Comparison of ENCODE assay signal across 9 mouse cellular contexts in the genomic region with DNA sequence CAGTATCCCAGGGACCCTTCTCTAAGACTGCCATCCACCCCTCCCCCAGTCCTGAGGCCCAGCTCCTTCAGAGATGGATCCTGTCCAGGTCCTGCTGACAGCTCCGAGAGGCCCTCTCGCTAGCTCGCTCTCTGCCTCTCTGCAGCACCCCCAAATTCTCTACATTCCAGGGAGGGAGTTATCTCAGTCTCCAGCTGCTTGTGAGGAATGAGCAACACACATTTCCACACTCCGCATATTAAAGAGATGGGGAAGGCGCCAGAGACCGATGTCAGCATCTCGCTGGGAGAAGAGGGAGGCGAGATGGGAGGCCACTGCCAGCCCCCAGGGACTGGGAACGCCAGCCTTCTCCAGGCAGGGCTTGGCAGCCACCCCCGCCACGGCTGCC. TPM values are rescaled to one million over a fixed set of nuclear protein-coding genes. Genes with fewer than 3 reads are reported as not detected.
A peak's percentile ranks its signal among the peaks of the same experiment; 100 is the strongest.
DNase-seq lines count a peak whose midpoint lies in the region; ATAC-seq lines count a peak whose summit lies in the region.
"Had no signal": no experiment of that assay in that cellular context is flagged by ENCODE, and none has a peak within 500 bp of the region (broad histone marks: within the 10 kb centered on the region; RNA-seq: fewer than 3 reads in every experiment).

No protein-coding gene starts in this region.

- peak overlapping the region; percentile 48 for H3K4me2 ChIP-seq in heart, embryonic 11.5 days
- H3K4me2 ChIP-seq in midbrain, embryonic 12.5 days (replicated peaks): peak overlapping the region; percentile 11; the same call in 1 of the 2 replicates

- peak; percentile 80 for ATAC-seq in heart, embryonic 11.5 days (replicated peaks; ENCODE audit: insufficient number of reproducible peaks, low FRiP score, low TSS enrichment)
- 0 out of 2 replicates have a peak, but pooled peaks have one; percentile 30 for ATAC-seq in midbrain, embryonic 12.5 days (ENCODE audit: low FRiP score, low read depth)
- ATAC-seq in megakaryocyte, adult 5-6 weeks (ENCODE audit: poor library complexity, severe bottlenecking): no peak

- no peak overlapping the region for H3K4me3 ChIP-seq in heart, embryonic 11.5 days (ENCODE audit: low read depth, low read length)
- no peak overlapping the region for H3K4me3 ChIP-seq in midbrain, embryonic 12.5 days

- H3K27me3 ChIP-seq in heart, embryonic 11.5 days (ENCODE audit: control insufficient read depth, insufficient read depth, low read length): 0 out of 2 replicates have a peak, but pooled peaks cover 2% of the 10 kb centered on the region
- 0 out of 2 replicates have a peak, but pooled peaks cover 13% of the 10 kb centered on the region for H3K27me3 ChIP-seq in midbrain, embryonic 12.5 days

- H3K4me1 ChIP-seq in heart, embryonic 11.5 days (ENCODE audit: control insufficient read depth, insufficient read depth, low read length): peaks cover 30% of the 10 kb centered on the region
- peaks cover 15% of the 10 kb centered on the region for H3K4me1 ChIP-seq in midbrain, embryonic 12.5 days

- peak; percentile 46 for DNase-seq in ovary, postnatal 36 days (ENCODE audit: low spot score)
- DNase-seq in ovary, adult 18-20 months (ENCODE audit: low spot score): no peak
- DNase-seq in kidney, postnatal 10 days: peak; percentile 71
- no peak for DNase-seq in layer of hippocampus, adult 11-12 months (ENCODE audit: low spot score)
- DNase-seq in thymus, postnatal 25 days: no peak

- peak overlapping the region; percentile 43; the same call in 1 of the 2 replicates for H3K9ac ChIP-seq in heart, embryonic 11.5 days (ENCODE audit: low read depth, low read length)
- peak overlapping the region; percentile 28; the same call in 1 of the 2 replicates for H3K9ac ChIP-seq in midbrain, embryonic 12.5 days (replicated peaks)

- H3K27ac ChIP-seq in heart, embryonic 11.5 days (ENCODE audit: low read depth, low read length): peak overlapping the region; percentile 94
- H3K27ac ChIP-seq in midbrain, embryonic 12.5 days (replicated peaks): no peak overlapping the region; the same call in 1 of the 2 replicates

- H3K36me3 ChIP-seq in heart, embryonic 11.5 days (ENCODE audit: control insufficient read depth, insufficient read depth, low read length): no peaks in the 10 kb centered on the region
- no peaks in the 10 kb centered on the region for H3K36me3 ChIP-seq in midbrain, embryonic 12.5 days

- H3K9me3 ChIP-seq in heart, embryonic 11.5 days (replicated peaks; ENCODE audit: control insufficient read depth, low read length): no peaks in the 10 kb centered on the region
- no peaks in the 10 kb centered on the region; the same call in 1 of the 2 replicates for H3K9me3 ChIP-seq in midbrain, embryonic 12.5 days

- 4% methylated on average over 11 of the region's 11 CpGs for WGBS in heart, embryonic 11.5 days (ENCODE audit: insufficient replicate concordance)
- WGBS in midbrain, embryonic 12.5 days: 18% methylated on average over 11 of the region's 11 CpGs

RNA-seq across cellular contexts. Expression of gene Ddr1, which starts 15.9 kb away (rescaled TPM):
- polyA plus RNA-seq in heart, embryonic 11.5 days (2014; fragmentation: Nextera tagmentation; extraction: Ambion mirVana): 60.6 and 89.2 TPM in 2 replicates
- polyA plus RNA-seq in midbrain, embryonic 12.5 days (2016; fragmentation: Nextera tagmentation; extraction: Ambion mirVana): 201 and 218 TPM in 2 replicates
- total RNA-seq in megakaryocyte, adult 5-6 weeks (2015): 0.91 and 1.0 TPM in 2 replicates
- total RNA-seq in megakaryocyte, adult 5-6 weeks (2017): 0.49 and 1.0 TPM in 2 replicates
- total RNA-seq: hematopoietic stem cell, adult 5-6 weeks had no signal

RNA-seq across cellular contexts. Expression of gene Gtf2h4, which starts 46.8 kb away (rescaled TPM):
- polyA plus RNA-seq in heart, embryonic 11.5 days (2014; fragmentation: Nextera tagmentation; extraction: Ambion mirVana): 30.1 and 31.1 TPM in 2 replicates
- polyA plus RNA-seq in midbrain, embryonic 12.5 days (2016; fragmentation: Nextera tagmentation; extraction: Ambion mirVana): 34.0 and 34.9 TPM in 2 replicates
- 13.4 and 15.1 TPM in 2 replicates for total RNA-seq in megakaryocyte, adult 5-6 weeks (2015)
- 10.6 and 14.9 TPM in 2 replicates for total RNA-seq in megakaryocyte, adult 5-6 weeks (2017)

RNA-seq across cellular contexts. Expression of gene Vars2, which starts 52.9 kb away (rescaled TPM):
- 9.1 and 12.7 TPM in 2 replicates for polyA plus RNA-seq in heart, embryonic 11.5 days (2014; fragmentation: Nextera tagmentation; extraction: Ambion mirVana)
- polyA plus RNA-seq in midbrain, embryonic 12.5 days (2016; fragmentation: Nextera tagmentation; extraction: Ambion mirVana): 18.7 and 19.0 TPM in 2 replicates
- total RNA-seq in megakaryocyte, adult 5-6 weeks (2015): 2.1 and 5.3 TPM in 2 replicates
- total RNA-seq in megakaryocyte, adult 5-6 weeks (2017): 3.3 and 16.9 TPM in 2 replicates

Comparison
In these comparisons a context has a peak if more than half of its experiments do, and no peak if none do; other contexts are left out.
1. DNase-seq: peak in ovary, postnatal 36 days (single experiment) and kidney, postnatal 10 days (single experiment); none in ovary, adult 18-20 months (single experiment), layer of hippocampus, adult 11-12 months (single experiment) and thymus, postnatal 25 days (single experiment).